Mouse (Mus musculus): Measurements from ENCODE around the gene Cdk14. TPM values are rescaled to one million over a fixed set of nuclear protein-coding genes. Genes with fewer than 3 reads are reported as not detected.
A peak's percentile ranks its signal among the peaks of the same experiment; 100 is the strongest.

The Cdk14 gene
- polyA plus RNA-seq, 2 experiments = 14.5 to 27.6 TPM

GRCm38 (mm10) chr5:5275321-5275720 lies 144.8 kb downstream of the Cdk14 start:
- DNase-seq (ENCODE audit: low spot score) (no peak), ATAC-seq (ENCODE audit: low FRiP score, low read depth) (no peak)
- Histone ChIP-seq H3K4me1 (ENCODE audit: control insufficient read depth, insufficient read depth, low read length) (0 out of 2 replicates have a peak, but pooled peaks cover 3% of the 10 kb centered on the region), H3K36me3 (ENCODE audit: control insufficient read depth, insufficient read depth, low read length) (no peaks in the 10 kb centered on the region), H3K4me3 (replicated peaks; ENCODE audit: low read length) (no peak overlapping the region), H3K9ac (ENCODE audit: low read depth, low read length, severe bottlenecking) (no peak overlapping the region), H3K4me2 (replicated peaks; ENCODE audit: low read depth, low read length, severe bottlenecking) (no peak overlapping the region), H3K9me3 (ENCODE audit: control insufficient read depth, low read length) (no peaks in the 10 kb centered on the region), H3K27me3 (ENCODE audit: control insufficient read depth, insufficient read depth, low read length) (no peaks in the 10 kb centered on the region), H3K27ac (replicated peaks; ENCODE audit: low read depth, low read length) (no peak overlapping the region)
- WGBS = 54% methylated on average over 2 of the region's 2 CpGs
- TF ChIP-seq POLR2A (IDR thresholded peaks at IDR 0.05; ENCODE audit: borderline replicate concordance, extremely low read depth, insufficient read depth, insufficient read length) = no peak

- H3K9ac ChIP-seq (ENCODE audit: low read depth, low read length, severe bottlenecking) = no peak overlapping the region
- no peak overlapping the region for H3K4me3 ChIP-seq (replicated peaks; ENCODE audit: low read length)
- no peaks in the 10 kb centered on the region for H3K36me3 ChIP-seq (ENCODE audit: control insufficient read depth, insufficient read depth, low read length)
- H3K27ac ChIP-seq (replicated peaks; ENCODE audit: low read depth, low read length) = no peak overlapping the region
- 0 out of 2 replicates have a peak, but pooled peaks cover 3% of the 10 kb centered on the region for H3K4me1 ChIP-seq (ENCODE audit: control insufficient read depth, insufficient read depth, low read length)
- H3K9me3 ChIP-seq (ENCODE audit: control insufficient read depth, low read length) = no peaks in the 10 kb centered on the region
- DNase-seq (ENCODE audit: low spot score) = peak; percentile 54
- 51% methylated on average over 6 of the region's 6 CpGs for WGBS
- no peak overlapping the region for H3K4me2 ChIP-seq (replicated peaks; ENCODE audit: low read depth, low read length, severe bottlenecking)
- no peaks in the 10 kb centered on the region for H3K27me3 ChIP-seq (ENCODE audit: control insufficient read depth, insufficient read depth, low read length)
- TF ChIP-seq POLR2A (IDR thresholded peaks at IDR 0.05; ENCODE audit: borderline replicate concordance, extremely low read depth, insufficient read depth, insufficient read length) = no peak
- ATAC-seq (ENCODE audit: low FRiP score, low read depth) = peak; percentile 65
These were observed 145.8 kb downstream of the Cdk14 start for GRCm38 (mm10) chr5:5274318-5274717.

- Histone ChIP-seq H3K9ac (ENCODE audit: low read depth, low read length, severe bottlenecking) (no peak overlapping the region), H3K4me1 (ENCODE audit: control insufficient read depth, insufficient read depth, low read length) (no peaks in the 10 kb centered on the region), H3K9me3 (ENCODE audit: control insufficient read depth, low read length) (no peaks in the 10 kb centered on the region), H3K4me3 (replicated peaks; ENCODE audit: low read length) (no peak overlapping the region), H3K36me3 (ENCODE audit: control insufficient read depth, insufficient read depth, low read length) (no peaks in the 10 kb centered on the region), H3K27ac (replicated peaks; ENCODE audit: low read depth, low read length) (no peak overlapping the region), H3K4me2 (replicated peaks; ENCODE audit: low read depth, low read length, severe bottlenecking) (no peak overlapping the region), H3K27me3 (ENCODE audit: control insufficient read depth, insufficient read depth, low read length) (no peaks in the 10 kb centered on the region)
- DNase-seq (ENCODE audit: low spot score) (no peak), ATAC-seq (ENCODE audit: low FRiP score, low read depth) (no peak)
- WGBS = 85% methylated on average over 3 of the region's 3 CpGs
- TF ChIP-seq POLR2A (IDR thresholded peaks at IDR 0.05; ENCODE audit: borderline replicate concordance, extremely low read depth, insufficient read depth, insufficient read length) = no peak
These were observed 153.4 kb downstream of the Cdk14 start for GRCm38 (mm10) chr5:5266787-5267126.

- WGBS = 45% methylated on average over 10 of the region's 10 CpGs
- H3K27me3 ChIP-seq (ENCODE audit: control insufficient read depth, insufficient read depth, low read length) = no peaks in the 10 kb centered on the region
- DNase-seq (ENCODE audit: low spot score) (peak; percentile 38), ATAC-seq (ENCODE audit: low FRiP score, low read depth) (no peak)
- no peak overlapping the region for H3K27ac ChIP-seq (replicated peaks; ENCODE audit: low read depth, low read length)
- no peak overlapping the region for H3K9ac ChIP-seq (ENCODE audit: low read depth, low read length, severe bottlenecking)
- H3K4me2 ChIP-seq (replicated peaks; ENCODE audit: low read depth, low read length, severe bottlenecking) = no peak overlapping the region
- H3K9me3 ChIP-seq (ENCODE audit: control insufficient read depth, low read length) = no peaks in the 10 kb centered on the region
- no peak for TF ChIP-seq POLR2A (IDR thresholded peaks at IDR 0.05; ENCODE audit: borderline replicate concordance, extremely low read depth, insufficient read depth, insufficient read length)
- H3K36me3 ChIP-seq (ENCODE audit: control insufficient read depth, insufficient read depth, low read length) = no peaks in the 10 kb centered on the region
- H3K4me3 ChIP-seq (replicated peaks; ENCODE audit: low read length) = no peak overlapping the region
- no peaks in the 10 kb centered on the region for H3K4me1 ChIP-seq (ENCODE audit: control insufficient read depth, insufficient read depth, low read length)
These were observed 154.0 kb downstream of the Cdk14 start for GRCm38 (mm10) chr5:5265861-5266786.

DNA sequence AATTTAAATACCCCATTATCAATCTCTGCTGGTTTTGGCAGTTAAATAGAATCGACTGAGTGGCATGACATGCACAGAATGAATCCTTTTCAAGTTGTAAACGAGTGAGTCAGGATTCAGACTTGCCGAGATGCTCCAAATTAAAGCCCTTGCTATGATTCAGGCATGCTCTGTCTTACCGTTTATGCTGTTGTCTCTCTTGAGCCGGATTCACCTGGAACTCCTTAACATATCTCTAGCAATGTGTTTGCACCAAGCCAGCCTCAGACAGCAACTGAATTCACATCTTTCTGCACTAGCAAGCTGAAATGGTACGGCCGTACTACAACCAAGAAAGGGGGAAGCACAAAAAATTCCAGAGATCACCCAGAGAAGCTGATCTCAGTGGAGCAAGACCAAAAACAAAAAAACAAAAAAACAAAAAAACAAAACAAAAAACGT lies 154.7 kb downstream of the Cdk14 start:
- no peaks in the 10 kb centered on the region for H3K9me3 ChIP-seq (ENCODE audit: control insufficient read depth, low read length)
- DNase-seq (ENCODE audit: low spot score) (no peak), ATAC-seq (ENCODE audit: low FRiP score, low read depth) (no peak)
- no peak overlapping the region for H3K4me3 ChIP-seq (replicated peaks; ENCODE audit: low read length)
- no peak for TF ChIP-seq POLR2A (IDR thresholded peaks at IDR 0.05; ENCODE audit: borderline replicate concordance, extremely low read depth, insufficient read depth, insufficient read length)
- H3K27ac ChIP-seq (replicated peaks; ENCODE audit: low read depth, low read length) = no peak overlapping the region
- no peaks in the 10 kb centered on the region for H3K27me3 ChIP-seq (ENCODE audit: control insufficient read depth, insufficient read depth, low read length)
- 36% methylated on average over 8 of the region's 8 CpGs for WGBS
- H3K4me1 ChIP-seq (ENCODE audit: control insufficient read depth, insufficient read depth, low read length) = no peaks in the 10 kb centered on the region
- H3K4me2 ChIP-seq (replicated peaks; ENCODE audit: low read depth, low read length, severe bottlenecking) = no peak overlapping the region
- no peak overlapping the region for H3K9ac ChIP-seq (ENCODE audit: low read depth, low read length, severe bottlenecking)
- no peaks in the 10 kb centered on the region for H3K36me3 ChIP-seq (ENCODE audit: control insufficient read depth, insufficient read depth, low read length)

Data from limb, embryonic 14.5 days (tissue).